21 mouse cellular contexts compared by ENCODE assay signal in genomic region chr6:59419264-59419663, GRCm38 (mm10). TPM values are rescaled to one million over a fixed set of nuclear protein-coding genes. Genes with fewer than 3 reads are reported as not detected.
DNase-seq lines count a peak whose midpoint lies in the region; ATAC-seq and TF ChIP-seq lines count a peak whose summit lies in the region.
"Had no signal": no experiment of that assay in that cellular context is flagged by ENCODE, and none has a peak within 500 bp of the region (broad histone marks: within the 10 kb centered on the region; RNA-seq: fewer than 3 reads in every experiment).

No protein-coding gene starts in this region.

- H3K4me2 ChIP-seq in forebrain, postnatal 0 days (ENCODE audit: low read depth): no peak overlapping the region
- no peak overlapping the region for H3K4me2 ChIP-seq in forebrain, embryonic 13.5 days
- no peak overlapping the region for H3K4me2 ChIP-seq in midbrain, embryonic 13.5 days (replicated peaks)
- H3K4me2 ChIP-seq in midbrain, embryonic 11.5 days: no peak overlapping the region
- no peak overlapping the region for H3K4me2 ChIP-seq in midbrain, embryonic 15.5 days
- H3K4me2 ChIP-seq: embryonic facial prominence, embryonic 13.5 days; heart, embryonic 11.5 days; heart, embryonic 15.5 days; hindbrain, embryonic 13.5 days had no signal

- H3K36me3 ChIP-seq in forebrain, postnatal 0 days (ENCODE audit: insufficient read depth): no peaks in the 10 kb centered on the region
- no peaks in the 10 kb centered on the region for H3K36me3 ChIP-seq in forebrain, embryonic 13.5 days (ENCODE audit: poor library complexity, severe bottlenecking)
- H3K36me3 ChIP-seq in midbrain, embryonic 13.5 days: no peaks in the 10 kb centered on the region
- no peaks in the 10 kb centered on the region for H3K36me3 ChIP-seq in midbrain, embryonic 11.5 days (ENCODE audit: control insufficient read depth, insufficient read depth, low read length)
- H3K36me3 ChIP-seq in midbrain, embryonic 15.5 days (replicated peaks): no peaks in the 10 kb centered on the region
- H3K36me3 ChIP-seq: embryonic facial prominence, embryonic 13.5 days; heart, embryonic 15.5 days; hindbrain, embryonic 13.5 days had no signal

- H3K9me3 ChIP-seq in forebrain, postnatal 0 days (ENCODE audit: low read length): no peaks in the 10 kb centered on the region
- H3K9me3 ChIP-seq in forebrain, embryonic 13.5 days (replicated peaks): no peaks in the 10 kb centered on the region
- H3K9me3 ChIP-seq in midbrain, embryonic 13.5 days: no peaks in the 10 kb centered on the region
- no peaks in the 10 kb centered on the region for H3K9me3 ChIP-seq in midbrain, embryonic 11.5 days (ENCODE audit: control insufficient read depth, low read length)
- no peaks in the 10 kb centered on the region for H3K9me3 ChIP-seq in midbrain, embryonic 15.5 days
- H3K9me3 ChIP-seq: embryonic facial prominence, embryonic 13.5 days; heart, embryonic 15.5 days; hindbrain, embryonic 13.5 days had no signal

- no peaks in the 10 kb centered on the region for H3K27me3 ChIP-seq in forebrain, postnatal 0 days (ENCODE audit: insufficient read depth, low read length)
- H3K27me3 ChIP-seq in forebrain, embryonic 13.5 days: no peaks in the 10 kb centered on the region
- H3K27me3 ChIP-seq in midbrain, embryonic 13.5 days: no peaks in the 10 kb centered on the region
- no peaks in the 10 kb centered on the region for H3K27me3 ChIP-seq in midbrain, embryonic 11.5 days (ENCODE audit: control insufficient read depth, insufficient read depth, low read length)
- no peaks in the 10 kb centered on the region for H3K27me3 ChIP-seq in midbrain, embryonic 15.5 days (replicated peaks)
- H3K27me3 ChIP-seq: CH12.LX; embryonic facial prominence, embryonic 13.5 days; heart, embryonic 15.5 days; hindbrain, embryonic 13.5 days; Patski had no signal

- H3K4me1 ChIP-seq in forebrain, postnatal 0 days (ENCODE audit: insufficient read depth): no peaks in the 10 kb centered on the region
- no peaks in the 10 kb centered on the region for H3K4me1 ChIP-seq in forebrain, embryonic 13.5 days
- no peaks in the 10 kb centered on the region for H3K4me1 ChIP-seq in midbrain, embryonic 13.5 days (replicated peaks)
- no peaks in the 10 kb centered on the region for H3K4me1 ChIP-seq in midbrain, embryonic 11.5 days (ENCODE audit: control insufficient read depth, insufficient read depth, low read length)
- H3K4me1 ChIP-seq in midbrain, embryonic 15.5 days: no peaks in the 10 kb centered on the region
- H3K4me1 ChIP-seq: embryonic facial prominence, embryonic 13.5 days; hindbrain, embryonic 13.5 days had no signal

- no peak overlapping the region for H3K9ac ChIP-seq in forebrain, postnatal 0 days
- no peak overlapping the region for H3K9ac ChIP-seq in forebrain, embryonic 13.5 days
- H3K9ac ChIP-seq in midbrain, embryonic 13.5 days (replicated peaks): no peak overlapping the region
- H3K9ac ChIP-seq in midbrain, embryonic 11.5 days (ENCODE audit: low read length): no peak overlapping the region
- no peak overlapping the region for H3K9ac ChIP-seq in midbrain, embryonic 15.5 days
- H3K9ac ChIP-seq: embryonic facial prominence, embryonic 13.5 days; heart, embryonic 15.5 days; hindbrain, embryonic 13.5 days had no signal

- no peak overlapping the region for H3K4me3 ChIP-seq in forebrain, postnatal 0 days (ENCODE audit: low read depth, low read length)
- no peak overlapping the region for H3K4me3 ChIP-seq in forebrain, embryonic 13.5 days
- no peak overlapping the region for H3K4me3 ChIP-seq in midbrain, embryonic 13.5 days (replicated peaks)
- H3K4me3 ChIP-seq in midbrain, embryonic 11.5 days (ENCODE audit: low read depth, low read length): no peak overlapping the region
- no peak overlapping the region for H3K4me3 ChIP-seq in midbrain, embryonic 15.5 days
- H3K4me3 ChIP-seq: embryonic facial prominence, embryonic 13.5 days; heart, adult 2 months; heart, embryonic 15.5 days; hindbrain, embryonic 13.5 days had no signal

- H3K27ac ChIP-seq in forebrain, postnatal 0 days (ENCODE audit: low read depth, low read length): no peak overlapping the region
- H3K27ac ChIP-seq in forebrain, embryonic 13.5 days: no peak overlapping the region
- no peak overlapping the region for H3K27ac ChIP-seq in midbrain, embryonic 13.5 days
- no peak overlapping the region for H3K27ac ChIP-seq in midbrain, embryonic 11.5 days (ENCODE audit: low read depth, low read length)
- H3K27ac ChIP-seq in midbrain, embryonic 15.5 days: no peak overlapping the region
- H3K27ac ChIP-seq: embryonic facial prominence, embryonic 13.5 days; heart, adult 2 months; heart, embryonic 15.5 days; hindbrain, embryonic 13.5 days had no signal

- TF ChIP-seq CTCF in forebrain, postnatal 0 days (IDR thresholded peaks at IDR 0.05; ENCODE audit: low read depth): no peak

- DNase-seq in forebrain, postnatal 0 days: no peak
- no peak for DNase-seq in midbrain, embryonic 11.5 days (ENCODE audit: low spot score, missing footprints)
- no peak for DNase-seq in cerebellum, adult 11-12 months
- DNase-seq: adrenal gland, postnatal 14 days; cerebellum, adult 11 months; cerebellum, adult 9-10 months; cerebellum, postnatal 25 days; gastrocnemius, postnatal 14 days; heart, adult 2 months; heart, postnatal 14 days had no signal

- 32% methylated on average over 3 of the region's 3 CpGs for whole genome bisulfite sequencing in forebrain, postnatal 0 days
- WGBS in forebrain, embryonic 13.5 days: 59% methylated on average over 3 of the region's 3 CpGs
- WGBS in midbrain, embryonic 13.5 days: 55% methylated on average over 3 of the region's 3 CpGs
- WGBS in midbrain, embryonic 11.5 days: 71% methylated on average over 3 of the region's 3 CpGs
- 52% methylated on average over 3 of the region's 3 CpGs for WGBS in midbrain, embryonic 15.5 days

- ATAC-seq in forebrain, postnatal 0 days: peak; percentile 60; the same call in 1 of the 2 replicates
- no peak; the same call in 1 of the 2 replicates for ATAC-seq in forebrain, embryonic 13.5 days
- peak; percentile 60; the same call in 1 of the 2 replicates for ATAC-seq in midbrain, embryonic 13.5 days
- ATAC-seq in midbrain, embryonic 11.5 days (ENCODE audit: low FRiP score): no peak
- ATAC-seq in midbrain, embryonic 15.5 days (replicated peaks): peak; percentile 64
- ATAC-seq: activated CD4-positive, CD25-positive, alpha-beta regulatory T cell, adult 4 months; intestine, embryonic 16.5 days; Patski had no signal

RNA-seq across cellular contexts. Expression of gene Gprin3, which starts 6.8 kb away (rescaled TPM):
- total RNA-seq in forebrain, postnatal 0 days (2014; rRNA removed): 16.8 and 22.7 TPM in 2 replicates
- 4.2 and 8.8 TPM in 2 replicates for polyA plus RNA-seq in forebrain, postnatal 0 days (2015; fragmentation: Nextera tagmentation; extraction: Ambion mirVana)
- 0.83 and 1.1 TPM in 2 replicates for polyA plus RNA-seq in forebrain, embryonic 13.5 days (2015; fragmentation: Nextera tagmentation; extraction: Ambion mirVana)
- polyA plus RNA-seq in midbrain, embryonic 13.5 days (2015; fragmentation: Nextera tagmentation; extraction: Ambion mirVana): 1.8 and 2.2 TPM in 2 replicates
- 0.18 and 0.26 TPM in 2 replicates for polyA plus RNA-seq in midbrain, embryonic 11.5 days (2014; fragmentation: Nextera tagmentation; extraction: Ambion mirVana)
- 9.0 and 9.3 TPM in 2 replicates for polyA plus RNA-seq in midbrain, embryonic 15.5 days (2015; fragmentation: Nextera tagmentation; extraction: Ambion mirVana)

Comparison
In these comparisons a context has a peak if more than half of its experiments do, and no peak if none do; other contexts are left out.
1. ATAC-seq: peak in forebrain, postnatal 0 days (single experiment), midbrain, embryonic 13.5 days (single experiment) and midbrain, embryonic 15.5 days (single experiment); none in forebrain, embryonic 13.5 days (single experiment) and midbrain, embryonic 11.5 days (single experiment).